Mouse (Mus musculus): ENCODE measurements around the gene Rbfox1.

The Rbfox1 gene

GRCm38 (mm10) chr16:6095604-6096372, 210.6 kb downstream of the Rbfox1 start:
- in situ Hi-C loops (cut with MboI; ENCODE audit: low sequenced_read_pairs): no loop called here

DNA sequence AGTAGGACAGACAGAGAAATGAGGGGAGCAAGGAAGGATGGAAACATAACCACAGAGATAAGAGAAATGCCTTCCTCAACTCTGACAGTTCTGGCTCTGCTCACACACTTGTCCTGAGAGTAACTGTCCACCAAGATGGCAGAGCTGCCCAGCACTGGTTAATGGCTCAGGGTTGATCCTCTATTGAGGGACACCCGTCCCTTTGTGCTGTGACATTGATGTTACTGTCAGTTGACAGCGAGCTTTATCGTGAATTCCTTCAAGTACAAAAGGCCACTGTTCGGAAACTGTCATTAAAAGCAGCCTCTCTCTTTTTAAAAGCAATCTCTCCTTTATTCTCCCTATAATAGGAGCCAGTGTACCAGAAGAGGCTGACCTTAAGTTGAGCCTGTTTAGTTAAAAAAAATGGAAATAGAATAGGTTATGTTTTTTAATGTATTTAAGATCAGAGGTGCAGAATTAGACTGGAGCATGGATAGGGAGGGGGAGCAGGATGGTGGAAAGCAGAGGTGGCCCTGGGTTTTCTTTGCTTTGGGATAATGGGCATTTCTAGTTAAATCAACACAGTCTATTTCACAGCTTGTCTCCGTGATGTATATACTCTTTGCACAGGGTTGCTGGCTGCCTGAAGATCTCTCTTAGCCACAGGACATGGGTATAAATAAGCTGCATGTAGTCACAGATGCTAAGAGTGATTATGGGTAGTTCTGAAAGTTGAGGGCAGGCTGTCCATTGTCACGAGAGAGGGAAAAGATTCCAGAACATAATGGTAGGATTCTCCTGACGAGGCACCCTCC, 212.3 kb downstream of the Rbfox1 start:
- in situ Hi-C loops (cut with MboI; ENCODE audit: low sequenced_read_pairs): no loop called here

DNA sequence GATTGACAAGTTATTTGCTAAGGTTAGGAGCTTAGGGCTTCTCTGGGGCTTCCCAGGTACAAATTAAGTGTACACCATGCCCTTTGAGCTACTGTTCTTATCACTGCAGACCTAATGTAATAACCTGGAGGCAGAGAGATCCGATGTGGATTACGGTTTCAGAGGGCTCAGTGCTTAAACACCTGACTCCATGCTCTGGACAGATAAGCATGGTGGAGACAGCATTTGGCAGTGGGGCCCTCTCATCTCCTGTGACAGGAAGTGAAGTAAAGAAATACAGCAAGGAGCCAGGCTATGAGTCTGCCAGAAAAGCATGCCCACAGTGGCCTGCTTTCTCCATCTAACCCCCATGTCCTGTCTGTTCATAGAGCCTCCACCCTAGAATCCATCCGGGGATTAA, 213.0 kb downstream of the Rbfox1 start:
- in situ Hi-C loops (cut with MboI; ENCODE audit: low sequenced_read_pairs): no loop called here

GRCm38 (mm10) chr16:6099598-6099997, 214.4 kb downstream of the Rbfox1 start:
- in situ Hi-C loops (cut with MboI; ENCODE audit: low sequenced_read_pairs): no loop called here

- in situ Hi-C loops (cut with MboI; ENCODE audit: low sequenced_read_pairs): no loop called here
Observed at GRCm38 (mm10) chr16:6100421-6100877, 215.3 kb downstream of the Rbfox1 start.

- in situ Hi-C loops (cut with MboI; ENCODE audit: low sequenced_read_pairs): no loop called here
Observed at GRCm38 (mm10) chr16:6103713-6104112, 218.6 kb downstream of the Rbfox1 start.

DNA sequence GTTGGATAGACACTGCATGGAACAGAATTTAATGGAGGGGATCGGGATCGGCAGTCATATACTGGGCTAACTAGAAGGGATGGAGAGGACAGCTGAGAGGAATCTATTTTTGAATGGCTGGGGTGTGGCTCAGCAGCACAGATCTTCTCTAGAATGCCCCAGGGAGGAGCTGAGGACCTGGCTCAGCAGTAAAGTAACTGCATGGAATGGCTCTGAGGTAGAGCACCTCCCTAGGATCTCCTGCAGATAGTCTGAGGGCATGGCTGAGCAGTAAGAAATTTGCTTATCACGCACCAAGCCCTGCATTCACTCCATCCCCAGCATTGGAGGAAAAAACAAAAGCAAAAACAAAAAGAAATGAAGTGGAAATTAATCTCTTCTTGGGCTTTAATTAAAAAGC, 225.0 kb downstream of the Rbfox1 start:
- in situ Hi-C loops (cut with MboI; ENCODE audit: low sequenced_read_pairs): no loop called here

- in situ Hi-C loops (cut with MboI; ENCODE audit: low sequenced_read_pairs): no loop called here
Observed at GRCm38 (mm10) chr16:6113836-6114475, 228.8 kb downstream of the Rbfox1 start.

DNA sequence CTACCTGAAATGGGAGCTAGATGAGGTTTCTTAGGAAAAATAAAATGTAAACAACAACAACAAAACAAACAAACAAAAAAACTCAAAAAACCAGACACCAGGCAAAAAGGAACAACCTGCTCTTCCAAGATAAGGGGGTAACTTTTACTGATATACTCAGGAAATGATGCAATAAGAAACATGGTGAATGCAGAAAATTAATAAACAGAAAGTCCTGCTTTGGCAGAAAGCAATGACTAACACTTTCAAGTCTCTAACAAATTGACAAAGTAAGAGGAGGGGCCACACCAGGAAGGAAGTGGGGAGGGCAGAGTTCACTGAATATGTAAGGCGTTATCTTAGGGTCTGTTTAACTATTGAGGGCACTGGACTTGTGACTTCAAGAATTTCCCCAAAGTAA, 234.3 kb downstream of the Rbfox1 start:
- in situ Hi-C loops (cut with MboI; ENCODE audit: low sequenced_read_pairs): no loop called here

DNA sequence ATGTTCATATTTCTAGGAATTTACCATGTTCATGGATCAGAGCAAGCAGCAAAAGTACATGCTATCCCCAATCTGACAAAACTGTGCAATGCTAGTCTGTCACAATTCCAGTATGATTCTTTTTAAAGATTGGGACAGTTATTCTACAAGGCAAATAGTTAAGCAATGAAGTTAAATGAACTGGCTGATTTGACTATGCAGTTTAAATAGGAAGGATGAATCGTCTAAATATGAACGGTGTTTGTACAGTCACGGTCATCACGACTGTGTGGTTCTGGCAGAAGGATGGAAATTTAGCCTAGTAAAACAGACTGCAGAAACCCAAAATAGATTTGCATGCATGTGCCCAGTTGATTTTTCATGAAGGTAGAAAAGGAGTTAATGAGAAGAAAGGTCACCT, 236.1 kb downstream of the Rbfox1 start:
- in situ Hi-C loops (cut with MboI; ENCODE audit: low sequenced_read_pairs): no loop called here

DNA sequence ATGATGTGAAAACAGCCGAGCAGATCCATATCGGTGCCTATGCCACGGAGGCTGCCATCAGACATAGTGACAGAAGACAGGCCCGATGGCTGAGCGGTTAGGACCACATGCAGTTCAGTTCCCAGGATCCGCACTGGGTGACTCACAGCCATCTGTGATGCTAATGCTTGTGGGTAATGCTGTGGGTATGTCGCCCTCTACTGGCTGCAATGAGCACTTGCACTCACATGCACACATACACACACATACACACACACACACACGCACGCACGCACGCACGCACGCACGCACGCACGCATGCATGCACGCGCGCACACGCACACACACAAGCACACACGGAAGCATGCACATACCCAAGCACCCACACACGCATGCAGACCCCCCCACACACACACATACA, 237.7 kb downstream of the Rbfox1 start:
- in situ Hi-C loops (cut with MboI; ENCODE audit: low sequenced_read_pairs): no loop called here

GRCm38 (mm10) chr16:6128314-6128713, 243.2 kb downstream of the Rbfox1 start:
- in situ Hi-C loops (cut with MboI; ENCODE audit: low sequenced_read_pairs): no loop called here

- in situ Hi-C loops (cut with MboI; ENCODE audit: low sequenced_read_pairs): no loop called here
Observed at GRCm38 (mm10) chr16:6135016-6135415, 249.9 kb downstream of the Rbfox1 start.

DNA sequence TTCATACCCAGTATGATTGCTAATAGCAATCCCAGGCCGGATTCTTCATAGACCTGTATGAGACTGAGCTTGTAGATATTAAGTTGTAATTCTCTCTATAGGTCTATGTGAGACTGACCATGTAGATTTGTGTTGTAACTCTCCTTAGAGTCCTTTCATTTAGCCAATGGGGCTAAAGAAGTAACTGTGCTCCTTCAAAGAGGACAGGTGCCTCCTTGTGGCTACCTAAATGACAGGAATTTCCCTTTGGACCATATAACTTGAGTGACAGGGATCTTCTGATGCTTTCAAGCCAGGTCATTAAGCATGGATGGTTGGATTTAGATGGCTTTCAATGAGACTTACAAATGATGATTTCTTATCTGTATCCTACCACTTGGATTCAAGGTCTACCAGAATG, 254.3 kb downstream of the Rbfox1 start:
- in situ Hi-C loops (cut with MboI; ENCODE audit: low sequenced_read_pairs): no loop called here

DNA sequence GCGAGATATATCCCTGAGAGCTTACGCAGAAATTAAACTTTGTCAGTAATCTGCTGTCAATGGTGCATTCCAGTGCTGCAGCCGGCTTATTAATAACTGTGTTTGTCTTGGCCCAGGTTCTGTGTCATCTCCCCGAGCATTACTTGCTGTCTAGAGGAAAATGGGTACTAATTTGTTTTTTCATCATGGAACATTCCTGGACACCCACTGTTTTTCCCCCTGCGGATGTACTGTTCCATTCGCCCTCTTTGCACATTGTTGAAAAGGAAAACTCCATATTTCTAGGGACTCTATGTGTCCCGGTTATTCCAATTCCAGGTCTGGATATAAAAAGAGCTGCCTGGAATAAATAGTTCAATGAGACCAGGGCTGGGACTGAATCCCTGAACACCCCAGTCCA, 262.8 kb downstream of the Rbfox1 start:
- in situ Hi-C loops (cut with MboI; ENCODE audit: low sequenced_read_pairs): no loop called here

DNA sequence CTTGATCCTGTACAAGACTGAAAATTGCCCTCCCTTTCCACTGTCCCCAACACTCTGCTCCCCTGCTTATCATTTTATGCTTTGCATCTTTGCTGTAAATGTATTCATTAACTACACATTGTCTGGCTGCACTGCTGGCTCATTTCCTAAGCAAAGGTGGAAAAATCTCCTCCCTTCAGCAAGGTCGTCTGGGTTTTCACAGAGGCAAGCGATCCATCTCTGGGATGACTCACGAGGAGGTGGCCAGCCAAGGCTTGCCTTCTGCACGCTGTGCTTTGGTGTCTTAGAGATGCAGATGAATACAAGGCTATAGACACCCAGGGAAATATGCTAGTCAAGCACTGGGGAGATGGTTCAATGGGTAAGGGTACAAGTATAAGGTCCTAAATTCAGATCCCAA, 264.2 kb downstream of the Rbfox1 start:
- in situ Hi-C loops (cut with MboI; ENCODE audit: low sequenced_read_pairs): no loop called here

DNA sequence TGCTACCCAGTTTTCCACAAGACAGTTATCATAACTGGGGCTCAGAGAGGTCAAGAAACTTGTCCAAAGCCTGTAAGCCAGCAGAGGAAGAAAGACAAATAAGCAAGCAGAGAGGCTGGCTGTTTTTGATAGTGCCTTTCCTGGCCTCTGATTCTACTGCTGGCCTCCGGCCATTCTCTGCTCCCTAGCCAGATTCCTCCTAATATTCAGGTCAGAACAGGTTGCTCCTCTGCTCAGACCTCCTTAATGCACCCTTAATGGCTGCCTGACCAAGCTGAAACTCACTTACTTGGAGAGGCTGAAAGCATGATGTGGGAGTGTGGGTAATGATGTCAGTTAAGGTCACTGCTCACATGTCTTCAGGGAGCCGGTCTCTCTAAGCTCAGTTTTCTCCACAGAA, 270.4 kb downstream of the Rbfox1 start:
- in situ Hi-C loops (cut with MboI; ENCODE audit: low sequenced_read_pairs): no loop called here

GRCm38 (mm10) chr16:6164476-6164875, 279.3 kb downstream of the Rbfox1 start:
- in situ Hi-C loops (cut with MboI; ENCODE audit: low sequenced_read_pairs): no loop called here

DNA sequence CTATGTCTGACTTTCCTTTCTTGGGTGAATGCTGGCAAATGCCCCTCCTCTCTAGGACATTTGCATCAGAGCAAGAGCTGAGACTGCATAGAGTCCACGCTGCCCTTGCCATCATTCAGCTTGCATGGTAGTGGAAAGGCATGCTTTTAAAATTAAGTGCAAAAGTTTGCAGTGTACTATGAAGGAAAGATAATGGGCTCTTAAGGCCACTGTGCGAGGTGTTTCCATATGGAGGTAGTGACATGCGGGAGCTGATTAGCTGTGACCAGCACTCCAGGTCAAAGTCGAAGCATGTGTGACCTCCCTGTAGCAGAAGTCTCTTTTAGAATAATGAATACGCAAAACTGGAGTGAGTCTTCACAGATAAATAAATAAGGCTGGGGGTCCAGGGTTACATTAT, 284.2 kb downstream of the Rbfox1 start:
- in situ Hi-C loops (cut with MboI; ENCODE audit: low sequenced_read_pairs): no loop called here

- in situ Hi-C loops (cut with MboI; ENCODE audit: low sequenced_read_pairs): no loop called here
Observed at GRCm38 (mm10) chr16:6180819-6181218, 295.7 kb downstream of the Rbfox1 start.

- in situ Hi-C loops (cut with MboI; ENCODE audit: low sequenced_read_pairs): no loop called here
Observed at GRCm38 (mm10) chr16:6182329-6182728, 297.2 kb downstream of the Rbfox1 start.

- in situ Hi-C loops (cut with MboI; ENCODE audit: low sequenced_read_pairs): no loop called here
Observed at GRCm38 (mm10) chr16:6192358-6192757, 307.2 kb downstream of the Rbfox1 start.

Data from CH12F3 (cell line).